Mouse (Mus musculus) embryonic fibroblast, embryonic 13.5 days (primary cell): ENCODE measurements at regions not wholly inside any gene's neighbourhood (a gene's known extent, or its start where the extent isn't known, plus 50 kb on each side); places are given as distances from the start of the nearest gene placed in this dataset.

Experiments used
- CTCF ChIP-seq: IDR thresholded peaks from 2 replicates; pipeline ENCODE4 v1.5.1; 2011; ENCODE audit warnings: mild to moderate bottlenecking, control low read depth, low read length, moderate library complexity, borderline replicate concordance; ENCODE audit not compliant: insufficient read depth
- POLR2A ChIP-seq: IDR thresholded peaks from 2 replicates; pipeline ENCODE4 v1.6.1; 2011; ENCODE audit warnings: low read depth, mild to moderate bottlenecking, control low read depth, low read length, moderate library complexity

DNA sequence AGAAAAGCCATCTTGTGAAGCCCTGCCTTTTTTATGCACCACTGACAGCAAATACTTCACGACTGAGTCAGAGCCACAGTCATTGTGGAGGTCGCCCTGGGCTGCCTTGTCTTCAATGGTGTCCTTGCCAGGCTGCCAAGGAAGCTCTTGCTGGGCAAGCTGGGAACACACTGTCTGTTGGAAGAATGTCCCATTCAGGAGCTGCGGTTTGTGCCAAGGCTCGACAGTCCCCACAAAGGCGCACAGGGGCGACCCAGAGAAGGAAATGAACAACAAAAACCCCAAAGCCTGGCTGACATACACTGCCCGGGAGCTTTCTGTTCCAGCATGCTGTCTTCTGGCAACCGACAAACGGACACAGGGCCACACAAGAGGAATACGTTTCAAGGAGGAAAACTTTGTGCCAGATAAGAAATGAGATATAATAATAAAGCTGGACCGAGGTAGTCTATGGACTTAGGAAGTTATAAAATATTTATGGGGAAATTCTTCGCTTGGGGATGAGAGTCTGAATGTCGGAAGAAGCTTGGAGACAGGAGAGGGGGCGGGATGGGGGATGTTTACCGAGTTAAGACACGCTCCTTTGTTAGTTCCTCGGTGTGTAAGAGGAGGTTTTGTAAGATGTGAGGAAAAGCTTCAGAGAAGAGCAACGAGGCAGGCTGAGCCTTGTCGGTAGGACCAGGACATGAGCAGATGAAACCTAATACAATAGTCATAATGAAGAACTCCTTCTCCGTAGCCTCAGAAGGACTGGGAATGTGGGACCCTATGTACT lies 261.5 kb downstream of the Fzd1 start:
- no peak for TF ChIP-seq POLR2A
- no peak for TF ChIP-seq CTCF
